Mouse (Mus musculus) kidney, adult 8-10 months (tissue): ENCODE data around the gene Fsip1.

ENCODE experiments used
- DNase-seq, 2 experiments: peaks; one replicate each; pipeline ENCODE4 v3.0.0; 2022

Gene Fsip1

GRCm38 (mm10) chr2:118083652-118084051 is 173.1 kb downstream of the Fsip1 start:
- peak in 1 of 2 experiments; percentile 10 for DNase-seq

- no peak for DNase-seq
Measured at GRCm38 (mm10) chr2:118081581-118081980, 175.2 kb downstream of the Fsip1 start.
